11 mouse cellular contexts compared by ENCODE assay signal in genomic region chr15:38594095-38594494, GRCm38 (mm10).
DNase-seq lines count a peak whose midpoint lies in the region; ATAC-seq lines count a peak whose summit lies in the region.
"Had no signal": no experiment of that assay in that cellular context is flagged by ENCODE, and none has a peak within 500 bp of the region (broad histone marks: within the 10 kb centered on the region; RNA-seq: fewer than 3 reads in every experiment).

No protein-coding gene starts in this region.

- H3K27me3 ChIP-seq in heart, embryonic 11.5 days (ENCODE audit: control insufficient read depth, insufficient read depth, low read length): no peaks in the 10 kb centered on the region
- no peaks in the 10 kb centered on the region for H3K27me3 ChIP-seq in hindbrain, embryonic 13.5 days

- H3K36me3 ChIP-seq in heart, embryonic 11.5 days (ENCODE audit: control insufficient read depth, insufficient read depth, low read length): no peaks in the 10 kb centered on the region
- H3K36me3 ChIP-seq in hindbrain, embryonic 13.5 days: no peaks in the 10 kb centered on the region
- H3K36me3 ChIP-seq: G1E had no signal

- peaks cover 25% of the 10 kb centered on the region for H3K4me1 ChIP-seq in heart, embryonic 11.5 days (ENCODE audit: control insufficient read depth, insufficient read depth, low read length)
- no peaks in the 10 kb centered on the region for H3K4me1 ChIP-seq in hindbrain, embryonic 13.5 days (replicated peaks)

- 40% methylated on average over 11 of the region's 11 CpGs for WGBS in heart, embryonic 11.5 days (ENCODE audit: insufficient replicate concordance)
- WGBS in hindbrain, embryonic 13.5 days: 85% methylated on average over 11 of the region's 11 CpGs

- peaks cover 6% of the 10 kb centered on the region; the same call in 1 of the 2 replicates for H3K9me3 ChIP-seq in heart, embryonic 11.5 days (replicated peaks; ENCODE audit: control insufficient read depth, low read length)
- H3K9me3 ChIP-seq in hindbrain, embryonic 13.5 days: no peaks in the 10 kb centered on the region
- H3K9me3 ChIP-seq: G1E had no signal

- no peak for ATAC-seq in heart, embryonic 11.5 days (replicated peaks; ENCODE audit: insufficient number of reproducible peaks, low FRiP score, low TSS enrichment)
- no peak for ATAC-seq in monocyte, adult 5-6 weeks (replicated peaks; ENCODE audit: insufficient number of reproducible peaks, low FRiP score, low TSS enrichment, poor library complexity, severe bottlenecking)
- ATAC-seq in hindbrain, embryonic 13.5 days (ENCODE audit: low FRiP score): no peak
- ATAC-seq: midbrain, embryonic 16.5 days had no signal

- peak overlapping the region; percentile 74 for H3K27ac ChIP-seq in heart, embryonic 11.5 days (ENCODE audit: low read depth, low read length)
- H3K27ac ChIP-seq in hindbrain, embryonic 13.5 days: no peak overlapping the region

- H3K4me3 ChIP-seq in heart, embryonic 11.5 days (ENCODE audit: low read depth, low read length): no peak overlapping the region
- no peak overlapping the region for H3K4me3 ChIP-seq in hindbrain, embryonic 13.5 days

- peak overlapping the region; percentile 49; the same call in 1 of the 2 replicates for H3K9ac ChIP-seq in heart, embryonic 11.5 days (ENCODE audit: low read depth, low read length)
- H3K9ac ChIP-seq in hindbrain, embryonic 13.5 days: no peak overlapping the region

- peak; percentile 34 for DNase-seq in ovary, postnatal 36 days (ENCODE audit: low spot score)
- no peak for DNase-seq in ovary, postnatal 10 days (ENCODE audit: low spot score)
- peak; percentile 48 to 56 for DNase-seq in kidney, postnatal 36 days
- peak; percentile 45 for DNase-seq in testis, postnatal 14 days (ENCODE audit: low spot score)
- no peak for DNase-seq in retina, embryonic 14.5 days (ENCODE audit: low spot score)
- DNase-seq: layer of hippocampus, postnatal 36 days had no signal

- peak overlapping the region; percentile 24; the same call in 1 of the 2 replicates for H3K4me2 ChIP-seq in heart, embryonic 11.5 days
- no peak overlapping the region for H3K4me2 ChIP-seq in hindbrain, embryonic 13.5 days

Comparison
In these comparisons a context has a peak if more than half of its experiments do, and no peak if none do; other contexts are left out.
1. DNase-seq: peak in ovary, postnatal 36 days (single experiment), kidney, postnatal 36 days (2 of 2) and testis, postnatal 14 days (single experiment); none in ovary, postnatal 10 days (single experiment) and retina, embryonic 14.5 days (single experiment).